Comparison of ENCODE assay signal across 8 mouse cellular contexts in genomic region chr8:69974806-69975205, GRCm38 (mm10). TPM values are rescaled to one million over a fixed set of nuclear protein-coding genes. Genes with fewer than 3 reads are reported as not detected.
DNase-seq lines count a peak whose midpoint lies in the region; ATAC-seq and TF ChIP-seq lines count a peak whose summit lies in the region.

No protein-coding gene starts in this region.

- WGBS in embryonic facial prominence, embryonic 13.5 days = 23% methylated on average over 5 of the region's 5 CpGs
- WGBS in intestine, embryonic 16.5 days = 39% methylated on average over 5 of the region's 5 CpGs

- H3K79me2 ChIP-seq in myocyte (ENCODE audit: control insufficient read depth, insufficient read depth) = peaks cover 40% of the 10 kb centered on the region

- ATAC-seq in embryonic facial prominence, embryonic 13.5 days (ENCODE audit: insufficient number of reproducible peaks, insufficient read depth, low FRiP score, low TSS enrichment, low read depth) = no peak
- no peak for ATAC-seq in intestine, embryonic 16.5 days

- no peaks in the 10 kb centered on the region for H3K36me3 ChIP-seq in embryonic facial prominence, embryonic 13.5 days
- no peaks in the 10 kb centered on the region for H3K36me3 ChIP-seq in intestine, embryonic 16.5 days (ENCODE audit: control insufficient read depth, insufficient read depth, low read length)
- H3K36me3 ChIP-seq in myocyte (ENCODE audit: control insufficient read depth, insufficient read depth) = no peaks in the 10 kb centered on the region

- H3K27me3 ChIP-seq in embryonic facial prominence, embryonic 13.5 days = no peaks in the 10 kb centered on the region
- no peaks in the 10 kb centered on the region for H3K27me3 ChIP-seq in intestine, embryonic 16.5 days (replicated peaks; ENCODE audit: control insufficient read depth, insufficient read depth, low read length)
- no peaks in the 10 kb centered on the region for H3K27me3 ChIP-seq in myocyte (ENCODE audit: control insufficient read depth, insufficient read depth, insufficient read length)

- no peak for DNase-seq in left cerebral cortex, adult 2 months (ENCODE audit: extremely low spot score in 1 of 2, low spot score in 2 of 2)
- no peak for DNase-seq in left cerebral cortex, adult 18-20 months (ENCODE audit: low spot score in 2 of 2)
- no peak for DNase-seq in retina, embryonic 14.5 days (ENCODE audit: low spot score)
- no peak for DNase-seq in right cerebral cortex, postnatal 36 days (ENCODE audit: low spot score in 2 of 2)
- no peak for DNase-seq in layer of hippocampus, postnatal 25 days (ENCODE audit: extremely low spot score in 1 of 2, low spot score in 1 of 2)

- H3K4me2 ChIP-seq in embryonic facial prominence, embryonic 13.5 days = peak overlapping the region; percentile 74
- peak overlapping the region; percentile 79 for H3K4me2 ChIP-seq in intestine, embryonic 16.5 days (ENCODE audit: low read depth, low read length)
- H3K4me2 ChIP-seq in myocyte (ENCODE audit: low read depth) = peak overlapping the region; percentile 98

- peak overlapping the region; percentile 95 for H3K4me3 ChIP-seq in left cerebral cortex, adult 2 months
- H3K4me3 ChIP-seq in embryonic facial prominence, embryonic 13.5 days = peak overlapping the region; percentile 98
- H3K4me3 ChIP-seq in intestine, embryonic 16.5 days (ENCODE audit: low read length) = peak overlapping the region; percentile 93
- peak overlapping the region; percentile 55 for H3K4me3 ChIP-seq in myocyte

- no peaks in the 10 kb centered on the region for H3K9me3 ChIP-seq in embryonic facial prominence, embryonic 13.5 days
- no peaks in the 10 kb centered on the region for H3K9me3 ChIP-seq in intestine, embryonic 16.5 days (ENCODE audit: control insufficient read depth, low read length)

- no peak for TF ChIP-seq POLR2A in myocyte (IDR thresholded peaks at IDR 0.05; ENCODE audit: insufficient read length, low read depth)

- intact Hi-C loops in left cerebral cortex, adult 2 months (cut with DNase I) = no loop called here

- peak overlapping the region; percentile 69; the same call in 1 of the 2 replicates for H3K27ac ChIP-seq in left cerebral cortex, adult 2 months
- H3K27ac ChIP-seq in embryonic facial prominence, embryonic 13.5 days = peak overlapping the region; percentile 82; the same call in 1 of the 2 replicates
- H3K27ac ChIP-seq in intestine, embryonic 16.5 days (ENCODE audit: low read length) = peak overlapping the region; percentile 76

- no peak overlapping the region for H3ac ChIP-seq in myocyte (ENCODE audit: control insufficient read depth, insufficient read length)

- H3K4me1 ChIP-seq in embryonic facial prominence, embryonic 13.5 days = peaks cover 41% of the 10 kb centered on the region
- H3K4me1 ChIP-seq in intestine, embryonic 16.5 days (ENCODE audit: control insufficient read depth, insufficient read depth, low read length) = peaks cover 30% of the 10 kb centered on the region

- peak overlapping the region; percentile 94 for H3K9ac ChIP-seq in embryonic facial prominence, embryonic 13.5 days
- peak overlapping the region; percentile 96 for H3K9ac ChIP-seq in intestine, embryonic 16.5 days (ENCODE audit: low read depth, low read length)

- no peak for TF ChIP-seq CTCF in left cerebral cortex, adult 2 months (IDR thresholded peaks at IDR 0.05)

TF ChIP-seq in myocyte, 11 proteins besides CTCF, POLR2A, EP300 and RAD21:
- TF ChIP-seq MYOD1 (IDR thresholded peaks at IDR 0.05; ENCODE audit: control insufficient read depth in 1 of 3, insufficient read length in 2 of 3, low read depth in 2 of 3) (no peak), E2F4 (IDR thresholded peaks at IDR 0.05; ENCODE audit: insufficient read depth) (no peak), TCF12 (IDR thresholded peaks at IDR 0.05; ENCODE audit: insufficient read depth, poor library complexity, severe bottlenecking) (no peak), MYOG (IDR thresholded peaks at IDR 0.05; ENCODE audit: control insufficient read depth in 1 of 3, insufficient read depth in 1 of 3, insufficient read length in 2 of 3, low read depth in 2 of 3) (no peak), USF1 (IDR thresholded peaks at IDR 0.05; ENCODE audit: low read depth) (no peak), REST (IDR thresholded peaks at IDR 0.05; ENCODE audit: insufficient read depth, insufficient read length) (no peak), CEBPB (IDR thresholded peaks at IDR 0.05; ENCODE audit: insufficient read depth, poor library complexity, severe bottlenecking) (no peak), SRF (IDR thresholded peaks at IDR 0.05; ENCODE audit: control insufficient read depth, insufficient read length, low read depth) (no peak), MAX (IDR thresholded peaks at IDR 0.05; ENCODE audit: low read depth) (no peak), POLR2AphosphoS2 (IDR thresholded peaks at IDR 0.05; ENCODE audit: insufficient read length, low read depth) (no peak), TCF3 (IDR thresholded peaks at IDR 0.05; ENCODE audit: insufficient read length, low read depth) (no peak)

RNA-seq across cellular contexts. Expression of gene Gatad2a, which starts 21.4 kb away (rescaled TPM):
- 10 to 100 TPM; 27.6 to 32.2 TPM for total RNA-seq in left cerebral cortex, adult 2 months (2021)
- total RNA-seq in left cerebral cortex, adult 18-20 months (2021) = 10 to 100 TPM; 28.7 TPM
- 35.5 and 35.6 TPM in 2 replicates for polyA plus RNA-seq in embryonic facial prominence, embryonic 13.5 days (2015; fragmentation: Nextera tagmentation; extraction: Ambion mirVana)
- 36.0 and 38.9 TPM in 2 replicates for polyA plus RNA-seq in intestine, embryonic 16.5 days (2015; fragmentation: Nextera tagmentation; extraction: Ambion mirVana)
- 46.7 TPM for polyA plus RNA-seq in myocyte (2012; fragmentation: generic; extraction: Trizol)
- 10 to 100 TPM; 30.7 TPM for total RNA-seq in layer of hippocampus, postnatal 25 days (2021)
